Mouse (Mus musculus): Measurements from ENCODE around the gene Sept8. TPM values are rescaled to one million over a fixed set of nuclear protein-coding genes. Genes with fewer than 3 reads are reported as not detected.

Gene Sept8
- polyA plus RNA-seq, 1 experiment from 2014 or later = 17.3 TPM

- Histone ChIP-seq H3K4me3 (ENCODE audit: low read depth, low read length) (no peak overlapping the region), H3K27ac (replicated peaks; ENCODE audit: low read depth, low read length) (no peak overlapping the region), H3K9me3 (replicated peaks; ENCODE audit: control insufficient read depth, low read length) (no peaks in the 10 kb centered on the region), H3K9ac (replicated peaks; ENCODE audit: low read length) (no peak overlapping the region), H3K4me2 (ENCODE audit: low read depth, low read length) (no peak overlapping the region), H3K36me3 (replicated peaks; ENCODE audit: control insufficient read depth, insufficient read depth, low read depth, low read length) (no peaks in the 10 kb centered on the region), H3K4me1 (ENCODE audit: control insufficient read depth, insufficient read depth, low read length) (no peaks in the 10 kb centered on the region), H3K27me3 (ENCODE audit: control insufficient read depth, insufficient read depth, low read length) (no peaks in the 10 kb centered on the region)
- 82% methylated on average over 5 of the region's 5 CpGs for WGBS
- no peak for ATAC-seq (replicated peaks; ENCODE audit: insufficient number of reproducible peaks, low FRiP score, low TSS enrichment, low read depth)
- no peak for DNase-seq (ENCODE audit: low spot score)
Observed at GRCm38 (mm10) chr11:53503738-53504137, 15.3 kb upstream of the Sept8 start.

- no peak; the same call in 1 of the 2 replicates for ATAC-seq (replicated peaks; ENCODE audit: insufficient number of reproducible peaks, low FRiP score, low TSS enrichment, low read depth)
- WGBS = 77% methylated on average over 8 of the region's 8 CpGs
- Histone ChIP-seq H3K36me3 (replicated peaks; ENCODE audit: control insufficient read depth, insufficient read depth, low read depth, low read length) (no peaks in the 10 kb centered on the region), H3K9me3 (replicated peaks; ENCODE audit: control insufficient read depth, low read length) (no peaks in the 10 kb centered on the region), H3K9ac (replicated peaks; ENCODE audit: low read length) (no peak overlapping the region), H3K4me1 (ENCODE audit: control insufficient read depth, insufficient read depth, low read length) (no peaks in the 10 kb centered on the region), H3K27me3 (ENCODE audit: control insufficient read depth, insufficient read depth, low read length) (no peaks in the 10 kb centered on the region), H3K4me2 (ENCODE audit: low read depth, low read length) (no peak overlapping the region), H3K4me3 (ENCODE audit: low read depth, low read length) (no peak overlapping the region), H3K27ac (replicated peaks; ENCODE audit: low read depth, low read length) (no peak overlapping the region)
- DNase-seq (ENCODE audit: low spot score) = no peak
Observed at GRCm38 (mm10) chr11:53504376-53504775, 14.7 kb upstream of the Sept8 start.

GRCm38 (mm10) chr11:53505026-53505663 is 13.9 kb upstream of the Sept8 start:
- Histone ChIP-seq H3K4me3 (ENCODE audit: low read depth, low read length) (no peak overlapping the region), H3K9me3 (replicated peaks; ENCODE audit: control insufficient read depth, low read length) (no peaks in the 10 kb centered on the region), H3K27ac (replicated peaks; ENCODE audit: low read depth, low read length) (no peak overlapping the region), H3K27me3 (ENCODE audit: control insufficient read depth, insufficient read depth, low read length) (no peaks in the 10 kb centered on the region), H3K4me1 (ENCODE audit: control insufficient read depth, insufficient read depth, low read length) (no peaks in the 10 kb centered on the region), H3K4me2 (ENCODE audit: low read depth, low read length) (no peak overlapping the region), H3K9ac (replicated peaks; ENCODE audit: low read length) (no peak overlapping the region), H3K36me3 (replicated peaks; ENCODE audit: control insufficient read depth, insufficient read depth, low read depth, low read length) (no peaks in the 10 kb centered on the region)
- 54% methylated on average over 5 of the region's 5 CpGs for WGBS
- no peak for DNase-seq (ENCODE audit: low spot score)
- no peak for ATAC-seq (replicated peaks; ENCODE audit: insufficient number of reproducible peaks, low FRiP score, low TSS enrichment, low read depth)

GRCm38 (mm10) chr11:53507098-53507805 is 11.8 kb upstream of the Sept8 start:
- Histone ChIP-seq H3K4me3 (ENCODE audit: low read depth, low read length) (no peak overlapping the region), H3K9me3 (replicated peaks; ENCODE audit: control insufficient read depth, low read length) (no peaks in the 10 kb centered on the region), H3K4me2 (ENCODE audit: low read depth, low read length) (no peak overlapping the region), H3K27me3 (ENCODE audit: control insufficient read depth, insufficient read depth, low read length) (no peaks in the 10 kb centered on the region), H3K27ac (replicated peaks; ENCODE audit: low read depth, low read length) (no peak overlapping the region), H3K4me1 (ENCODE audit: control insufficient read depth, insufficient read depth, low read length) (no peaks in the 10 kb centered on the region), H3K36me3 (replicated peaks; ENCODE audit: control insufficient read depth, insufficient read depth, low read depth, low read length) (no peaks in the 10 kb centered on the region), H3K9ac (replicated peaks; ENCODE audit: low read length) (no peak overlapping the region)
- no peak for ATAC-seq (replicated peaks; ENCODE audit: insufficient number of reproducible peaks, low FRiP score, low TSS enrichment, low read depth)
- DNase-seq (ENCODE audit: low spot score) = no peak
- 88% methylated on average over 9 of the region's 9 CpGs for WGBS

GRCm38 (mm10) chr11:53508152-53508551 is 10.9 kb upstream of the Sept8 start:
- Histone ChIP-seq H3K4me1 (ENCODE audit: control insufficient read depth, insufficient read depth, low read length) (no peaks in the 10 kb centered on the region), H3K27me3 (ENCODE audit: control insufficient read depth, insufficient read depth, low read length) (no peaks in the 10 kb centered on the region), H3K9me3 (replicated peaks; ENCODE audit: control insufficient read depth, low read length) (no peaks in the 10 kb centered on the region), H3K36me3 (replicated peaks; ENCODE audit: control insufficient read depth, insufficient read depth, low read depth, low read length) (no peaks in the 10 kb centered on the region), H3K4me3 (ENCODE audit: low read depth, low read length) (no peak overlapping the region), H3K27ac (replicated peaks; ENCODE audit: low read depth, low read length) (no peak overlapping the region), H3K9ac (replicated peaks; ENCODE audit: low read length) (no peak overlapping the region), H3K4me2 (ENCODE audit: low read depth, low read length) (no peak overlapping the region)
- 64% methylated on average over 7 of the region's 7 CpGs for WGBS
- DNase-seq (ENCODE audit: low spot score) (no peak), ATAC-seq (replicated peaks; ENCODE audit: insufficient number of reproducible peaks, low FRiP score, low TSS enrichment, low read depth) (no peak)

- Histone ChIP-seq H3K4me3 (ENCODE audit: low read depth, low read length) (no peak overlapping the region), H3K27me3 (ENCODE audit: control insufficient read depth, insufficient read depth, low read length) (no peaks in the 10 kb centered on the region), H3K4me1 (ENCODE audit: control insufficient read depth, insufficient read depth, low read length) (no peaks in the 10 kb centered on the region), H3K27ac (replicated peaks; ENCODE audit: low read depth, low read length) (no peak overlapping the region), H3K9me3 (replicated peaks; ENCODE audit: control insufficient read depth, low read length) (no peaks in the 10 kb centered on the region), H3K4me2 (ENCODE audit: low read depth, low read length) (no peak overlapping the region), H3K9ac (replicated peaks; ENCODE audit: low read length) (no peak overlapping the region), H3K36me3 (replicated peaks; ENCODE audit: control insufficient read depth, insufficient read depth, low read depth, low read length) (no peaks in the 10 kb centered on the region)
- DNase-seq (ENCODE audit: low spot score) (no peak), ATAC-seq (replicated peaks; ENCODE audit: insufficient number of reproducible peaks, low FRiP score, low TSS enrichment, low read depth) (no peak)
- WGBS = 54% methylated on average over 3 of the region's 3 CpGs
Observed at GRCm38 (mm10) chr11:53508591-53508990, 10.5 kb upstream of the Sept8 start.

GRCm38 (mm10) chr11:53510351-53510750 is 8.7 kb upstream of the Sept8 start:
- Histone ChIP-seq H3K27ac (replicated peaks; ENCODE audit: low read depth, low read length) (no peak overlapping the region), H3K4me1 (ENCODE audit: control insufficient read depth, insufficient read depth, low read length) (no peaks in the 10 kb centered on the region), H3K27me3 (ENCODE audit: control insufficient read depth, insufficient read depth, low read length) (no peaks in the 10 kb centered on the region), H3K36me3 (replicated peaks; ENCODE audit: control insufficient read depth, insufficient read depth, low read depth, low read length) (no peaks in the 10 kb centered on the region), H3K4me2 (ENCODE audit: low read depth, low read length) (no peak overlapping the region), H3K4me3 (ENCODE audit: low read depth, low read length) (no peak overlapping the region), H3K9ac (replicated peaks; ENCODE audit: low read length) (no peak overlapping the region), H3K9me3 (replicated peaks; ENCODE audit: control insufficient read depth, low read length) (no peaks in the 10 kb centered on the region)
- ATAC-seq (replicated peaks; ENCODE audit: insufficient number of reproducible peaks, low FRiP score, low TSS enrichment, low read depth) (no peak), DNase-seq (ENCODE audit: low spot score) (no peak)
- 61% methylated on average over 5 of the region's 5 CpGs for WGBS
